Mouse (Mus musculus) adrenal gland, adult 8-10 months (tissue): ENCODE results near the gene Rrm2. TPM values are rescaled to one million over a fixed set of nuclear protein-coding genes. Genes with fewer than 3 reads are reported as not detected.
A peak's percentile ranks its signal among the peaks of the same experiment; 100 is the strongest.
"Not testable (repeated sequence)": the region's sequence is repeated elsewhere in the genome, so short reads cannot be mapped to it uniquely, and the experiment has no call there.

Experiments used
- DNase-seq: peaks from one replicate; pipeline ENCODE4 v3.0.0; 2022
- total RNA-seq, 4 experiments: library from RNA; stranded (reverse); gene quantifications; 2 replicates each; pipeline ENCODE4 v1.2.4; 2022

Gene Rrm2
- total RNA-seq = 10 to 100 TPM in 1 of 4 experiments, 1 to 10 TPM in 3; 4.9 to 10.4 (median 6.8) TPM

DNA sequence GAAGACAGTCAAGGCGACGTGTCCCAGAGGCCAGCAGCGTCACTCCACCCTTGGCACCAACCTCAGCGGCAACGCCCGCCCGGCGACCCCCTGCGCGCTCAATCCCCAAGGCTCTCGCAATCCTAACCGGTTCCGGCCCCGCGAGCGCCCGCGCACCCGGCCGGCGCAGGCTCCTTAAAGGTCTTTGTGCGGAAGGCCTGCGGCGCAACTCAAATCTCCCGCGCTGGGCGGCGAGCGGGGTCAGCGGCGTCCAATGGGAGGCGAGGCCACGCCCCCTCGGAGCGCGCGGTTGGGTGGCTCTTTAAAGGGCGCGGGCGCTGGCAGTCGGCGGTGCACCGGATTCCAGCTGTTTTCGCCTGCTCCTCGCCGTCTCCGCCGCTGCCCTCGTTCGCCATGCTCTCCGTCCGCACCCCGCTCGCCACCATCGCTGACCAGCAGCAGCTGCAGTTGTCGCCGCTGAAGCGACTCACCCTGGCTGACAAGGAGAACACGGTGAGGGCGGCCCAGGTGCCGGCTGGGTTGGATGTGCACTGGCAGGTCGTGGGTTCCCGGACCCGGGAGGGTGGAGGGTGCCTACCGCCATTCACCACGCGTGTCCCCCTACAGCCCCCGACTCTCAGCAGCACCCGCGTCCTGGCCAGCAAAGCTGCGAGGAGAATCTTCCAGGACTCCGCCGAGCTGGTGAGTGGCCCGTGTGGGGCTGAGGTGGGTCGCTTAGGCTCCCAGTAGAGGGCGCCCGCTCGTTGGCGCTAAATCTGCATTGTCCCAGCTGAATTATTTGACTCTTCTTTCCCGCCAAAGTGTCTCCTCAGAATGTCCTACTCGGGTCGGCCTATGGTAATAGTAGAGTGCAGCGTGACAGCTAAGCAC is at the start of gene Rrm2:
TSS of gene Rrm2 (plus strand) at position 288 of the 870 bp plus-strand sequence.
- DNase-seq = peak; percentile 86

- DNase-seq = no peak
Observed at GRCm38 (mm10) chr12:24658998-24659397, 49.0 kb upstream of the Rrm2 start.

DNA sequence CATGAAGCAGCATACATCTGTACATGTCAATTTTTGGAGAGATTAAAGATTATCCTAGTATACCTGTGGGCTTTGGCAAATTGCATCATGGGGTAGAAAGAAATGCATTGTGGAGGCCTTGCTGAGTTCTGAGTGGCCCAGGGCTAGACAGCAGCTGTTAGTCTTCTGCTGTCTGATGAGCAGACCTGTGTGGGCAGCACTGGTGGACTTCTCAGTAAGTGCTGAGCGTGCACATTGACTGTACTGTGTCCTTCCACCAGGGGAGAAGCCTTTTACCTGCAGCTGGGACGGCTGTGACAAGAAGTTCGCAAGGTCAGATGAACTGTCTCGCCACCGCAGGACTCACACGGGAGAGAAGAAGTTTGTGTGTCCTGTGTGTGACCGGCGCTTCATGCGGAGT is 48.1 kb upstream of the Rrm2 start:
- DNase-seq = no peak

- no peak for DNase-seq
Observed at GRCm38 (mm10) chr12:24661100-24661499, 46.9 kb upstream of the Rrm2 start.

- DNase-seq = no peak
Observed at GRCm38 (mm10) chr12:24662131-24662530, 45.9 kb upstream of the Rrm2 start.

DNA sequence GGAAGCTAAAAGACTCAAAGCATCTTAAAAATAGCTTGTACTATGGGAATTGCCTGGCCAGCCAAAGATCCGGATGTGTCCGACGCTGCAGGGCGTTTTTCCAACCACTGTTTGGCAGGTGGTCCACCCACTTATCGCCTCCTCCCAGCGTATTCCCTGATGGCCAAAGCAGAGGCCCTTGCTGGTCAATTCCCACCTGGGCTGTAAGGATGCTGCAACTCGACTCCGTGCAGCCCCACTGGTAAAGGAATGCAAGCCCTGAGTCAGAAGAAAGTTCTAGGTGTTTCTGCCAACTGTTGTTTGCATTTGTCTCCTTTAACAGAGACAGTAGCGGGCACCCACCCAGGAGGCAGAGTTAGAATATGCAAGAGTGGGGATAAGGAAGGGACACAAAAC is 27.9 kb upstream of the Rrm2 start:
- DNase-seq = no peak

- no peak for DNase-seq
Observed at GRCm38 (mm10) chr12:24680492-24681285, 27.4 kb upstream of the Rrm2 start.

DNA sequence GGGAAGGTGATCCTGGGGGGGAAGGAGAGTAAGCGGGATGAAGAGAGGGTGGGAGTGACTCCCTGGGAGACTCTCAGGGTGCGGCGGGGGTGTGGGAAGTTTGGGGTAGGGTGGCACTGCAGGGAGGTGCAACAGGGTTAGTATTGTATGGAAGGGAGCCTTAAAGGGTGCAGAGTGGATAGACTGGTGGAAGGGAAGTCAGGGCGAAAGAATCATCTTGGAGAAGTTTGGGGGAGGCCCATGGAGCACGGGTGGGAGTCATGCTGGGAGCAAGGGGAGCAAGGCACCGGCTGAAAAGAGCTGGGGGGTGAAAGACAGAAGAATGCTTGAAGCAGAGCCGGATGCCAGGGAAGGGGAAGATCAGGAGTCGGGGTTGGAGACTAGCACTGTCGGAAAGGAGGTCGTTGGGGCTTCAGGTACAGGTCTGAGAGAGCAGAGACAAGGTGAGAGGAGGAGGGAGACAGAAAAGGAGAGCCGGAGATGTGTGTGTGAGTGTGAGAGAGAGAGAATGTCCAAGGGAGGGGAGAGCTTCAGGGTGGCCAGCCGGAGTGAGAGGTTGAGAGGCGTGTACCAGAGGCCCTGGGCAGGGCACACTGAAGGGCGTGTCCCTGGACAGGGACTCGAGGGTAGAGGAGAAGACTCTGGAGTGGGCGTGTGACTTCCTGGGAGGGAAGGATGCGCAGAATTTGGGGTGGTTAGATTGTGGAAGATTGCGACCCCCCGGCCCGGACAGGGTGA is 26.6 kb upstream of the Rrm2 start, which contains the start of gene Cys1:
TSS of gene Cys1 (minus strand) at position 528 of the 738 bp plus-strand sequence.
- DNase-seq = no peak

DNA sequence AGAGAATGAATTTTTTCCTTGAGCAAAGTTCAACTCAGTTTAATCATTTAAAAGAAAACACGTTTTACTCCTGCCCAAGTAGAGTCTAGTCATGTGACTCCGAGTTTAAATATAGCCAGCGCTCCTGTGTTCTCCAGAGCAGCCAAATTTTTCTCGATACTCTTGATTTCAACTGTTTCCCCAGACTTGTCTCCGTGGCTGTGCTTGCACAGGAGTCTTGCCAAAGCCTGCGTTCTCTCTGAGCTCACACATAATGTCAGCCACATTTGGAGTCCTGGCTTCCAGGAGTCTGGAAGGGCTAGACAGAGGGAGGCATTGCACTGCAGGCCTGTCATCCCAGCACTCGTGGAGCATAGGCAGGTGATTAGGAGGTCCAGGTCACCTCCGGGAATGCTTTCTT is 25.5 kb upstream of the Rrm2 start:
- no peak for DNase-seq

- no peak for DNase-seq
Observed at GRCm38 (mm10) chr12:24683461-24683860, 24.6 kb upstream of the Rrm2 start.

GRCm38 (mm10) chr12:24686038-24686695 is 21.9 kb upstream of the Rrm2 start:
- no peak for DNase-seq

DNA sequence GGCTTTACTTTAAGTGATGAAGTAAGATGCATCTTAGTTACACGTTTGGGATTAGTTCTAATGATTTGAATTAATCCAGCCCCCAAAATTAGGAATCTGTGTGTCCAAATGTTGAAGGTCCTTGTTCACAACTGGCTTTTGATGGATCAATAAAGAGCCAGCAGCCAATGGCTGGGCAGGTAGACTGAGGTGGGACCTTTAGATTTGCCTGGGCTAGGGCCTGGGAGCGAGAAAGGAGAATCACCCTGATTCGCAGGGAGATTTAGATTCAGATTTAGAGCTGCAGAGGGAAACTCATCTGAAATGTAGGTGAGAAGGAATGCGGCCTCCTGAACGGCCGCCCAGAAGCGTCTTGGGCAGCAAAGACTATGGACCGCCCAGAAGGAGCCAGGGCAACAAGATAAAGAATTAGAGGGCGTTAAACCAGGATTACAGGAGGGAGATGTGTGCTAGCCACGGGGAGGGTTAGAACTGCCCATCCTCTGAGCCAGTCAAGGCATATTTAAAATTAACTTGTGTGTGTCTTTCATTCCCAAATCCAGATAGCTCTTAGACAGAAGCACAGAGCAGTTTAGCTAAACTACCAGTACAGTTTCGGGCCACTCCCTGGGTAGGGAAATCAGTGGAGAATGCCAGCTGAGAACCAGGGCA is 21.2 kb upstream of the Rrm2 start:
- no peak for DNase-seq

DNA sequence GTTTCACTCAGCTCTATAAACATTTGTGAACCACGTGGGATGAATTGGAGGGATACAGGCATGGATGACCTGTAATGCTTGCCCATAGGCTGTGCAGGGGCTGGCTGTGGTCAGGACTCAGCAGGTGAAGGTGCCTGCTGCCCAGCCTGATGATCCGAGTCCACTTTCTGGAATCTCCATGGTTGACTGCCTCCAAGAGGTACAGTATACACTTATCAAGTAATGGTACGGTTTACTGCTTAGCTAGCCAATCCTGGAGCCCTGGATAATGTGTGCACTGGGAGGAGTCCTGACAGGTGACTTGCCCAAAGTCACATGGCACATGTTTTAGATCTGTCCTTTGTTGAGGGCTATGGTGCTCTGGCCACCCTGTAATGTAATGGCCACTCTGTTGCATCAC is 17.7 kb upstream of the Rrm2 start:
- DNase-seq = no peak

DNA sequence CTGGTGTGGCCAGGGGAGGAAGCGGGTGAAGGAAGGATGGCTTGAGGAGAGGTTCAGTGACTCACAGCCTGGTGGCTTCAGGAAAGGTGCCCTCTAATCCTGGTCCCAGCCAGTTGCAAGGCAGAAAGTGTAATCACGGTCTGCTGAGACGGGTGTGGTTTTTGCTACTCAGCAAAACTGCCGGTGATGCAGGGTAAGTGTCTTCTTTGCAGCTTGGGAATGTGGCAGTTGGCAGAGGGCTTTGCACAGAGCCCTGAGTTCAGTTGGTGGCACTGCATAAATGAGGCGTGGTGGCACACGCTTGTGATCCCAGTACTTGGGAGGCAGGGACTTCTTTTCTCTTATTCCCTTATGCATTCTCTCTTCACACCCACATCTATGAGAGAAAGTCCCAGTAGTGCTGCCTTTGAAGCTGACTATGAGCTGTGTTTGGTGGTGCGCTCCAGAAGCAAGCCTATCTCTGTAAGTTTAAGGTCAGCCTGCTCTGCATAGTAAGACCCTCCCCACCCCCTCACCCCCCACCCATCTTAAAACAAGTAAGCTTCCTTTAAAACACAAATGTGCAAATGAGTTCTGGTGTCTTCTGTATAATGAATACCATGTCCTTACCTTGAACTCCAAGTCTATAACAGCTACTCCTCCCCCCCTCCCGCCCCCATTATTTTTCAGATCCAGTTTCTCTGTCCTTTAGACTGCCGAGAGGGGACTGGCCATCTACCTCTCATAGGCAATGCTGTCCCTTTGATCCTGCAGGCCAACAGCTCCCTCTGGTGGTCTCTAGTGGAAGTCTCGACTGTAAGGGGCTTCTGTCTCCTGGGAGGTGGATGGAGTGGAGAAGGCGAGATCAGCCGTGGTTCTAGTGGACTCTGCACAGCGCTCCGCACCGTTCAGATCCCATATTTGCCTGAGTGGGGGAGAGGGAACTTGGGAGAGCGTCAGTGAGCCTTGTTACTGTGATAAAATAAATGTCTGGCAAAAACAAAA is 11.2 kb upstream of the Rrm2 start:
- DNase-seq = peak; percentile 74

DNA sequence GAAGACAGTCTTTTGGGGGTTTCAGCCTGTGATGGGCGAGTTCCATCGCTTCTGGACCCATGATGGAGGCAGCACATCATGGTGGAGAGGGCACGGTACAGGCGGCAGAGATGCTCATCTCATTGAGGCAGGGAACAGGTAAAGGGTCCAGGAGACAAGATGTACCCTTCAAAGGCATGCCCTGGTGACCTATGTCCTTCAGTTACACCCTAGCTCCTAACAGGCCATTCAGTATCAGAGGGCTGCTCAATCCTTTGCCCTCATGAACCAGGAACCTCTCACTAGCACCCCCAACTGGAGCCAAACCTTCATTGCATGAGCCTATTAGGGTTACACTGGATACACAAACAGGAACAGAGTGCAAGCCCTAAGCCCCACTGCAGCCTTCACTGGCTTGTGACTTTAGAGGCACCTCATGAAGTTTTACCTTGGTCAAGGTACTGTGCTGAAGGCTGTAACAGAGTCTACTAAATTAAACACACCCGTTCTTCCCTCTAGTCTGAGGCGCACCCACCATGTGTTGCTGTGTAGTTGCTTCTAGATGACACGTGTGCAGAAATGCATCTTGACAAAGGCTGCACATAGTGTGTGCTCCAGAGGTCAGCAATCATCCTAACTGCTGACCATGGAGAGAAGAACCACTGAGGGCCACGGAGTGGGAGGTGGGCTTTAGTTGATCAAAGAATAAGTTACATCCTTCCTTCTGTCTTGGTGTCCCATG is 10.4 kb upstream of the Rrm2 start:
- DNase-seq = no peak

DNA sequence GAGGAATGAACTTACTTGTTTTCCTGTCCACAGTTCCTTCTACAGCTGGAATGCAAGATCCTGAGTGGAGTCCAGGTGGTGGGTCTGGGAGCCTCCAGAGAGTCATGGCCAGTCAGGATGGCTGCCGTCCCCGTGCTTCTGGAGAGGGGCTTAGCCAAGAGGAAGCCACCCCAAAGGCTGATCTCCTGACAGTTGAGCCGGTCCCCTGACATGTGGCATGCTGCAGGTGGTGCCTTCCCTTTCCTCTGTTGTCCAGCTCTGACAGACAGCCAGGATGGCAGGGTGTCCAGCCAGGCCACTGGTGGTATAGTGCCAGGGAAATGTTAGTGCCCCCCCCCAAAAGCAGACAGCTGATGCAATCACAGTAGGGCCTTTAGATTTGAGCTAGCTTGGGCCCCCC is 9.5 kb upstream of the Rrm2 start:
- no peak for DNase-seq

DNA sequence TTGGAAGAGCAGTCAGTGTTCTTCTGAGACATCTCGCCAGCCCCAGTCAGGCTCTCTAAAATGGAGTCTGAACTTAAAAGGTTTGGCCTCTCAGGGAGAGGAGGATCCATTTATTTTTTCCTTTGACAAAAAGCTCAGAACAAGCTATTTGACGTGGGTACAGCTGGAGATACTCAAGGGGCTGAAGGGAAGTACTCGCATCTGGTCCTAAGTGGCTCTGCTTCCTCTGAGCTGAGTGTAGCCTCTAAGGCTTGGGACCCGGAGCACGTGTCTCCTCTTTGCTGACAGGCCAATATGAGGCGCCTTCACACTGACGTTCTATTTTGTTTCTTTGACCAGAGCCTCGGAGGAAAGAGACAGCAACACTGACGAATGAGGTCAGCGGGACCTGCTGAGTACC is 8.5 kb upstream of the Rrm2 start:
- DNase-seq = no peak

DNA sequence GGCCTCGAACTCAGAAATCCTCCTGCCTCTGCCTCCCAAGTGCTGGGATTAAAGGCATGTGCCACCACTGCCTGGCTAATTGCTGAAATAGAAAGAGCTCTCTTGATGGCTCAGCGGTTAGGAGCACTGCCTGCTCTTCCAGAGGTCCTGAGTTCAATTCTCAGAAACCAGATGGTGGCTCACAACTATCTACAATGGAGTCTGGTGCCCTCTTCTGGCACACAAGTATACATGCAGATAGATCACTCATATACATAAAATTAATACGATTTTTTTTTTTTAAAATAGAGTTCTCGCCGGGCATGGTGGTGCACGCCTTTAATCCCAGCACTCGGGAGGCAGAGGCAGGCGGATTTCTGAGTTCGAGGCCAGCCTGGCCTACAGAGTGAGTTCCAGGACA is 6.4 kb upstream of the Rrm2 start:
- not testable (repeated sequence) for DNase-seq

- no peak for DNase-seq
Observed at GRCm38 (mm10) chr12:24703013-24703412, 5.0 kb upstream of the Rrm2 start.
